Mouse (Mus musculus) midbrain, postnatal 0 days (tissue): Measurements from ENCODE around the gene Sspn. TPM values are rescaled to one million over a fixed set of nuclear protein-coding genes. Genes with fewer than 3 reads are reported as not detected.

Experiments used
- ATAC-seq: fragments of 200-750 bp; cut with Nextera tagmentation; 2 replicates; pipeline ENCODE4 v1.8.0; 2017; ENCODE audit warnings: moderate number of reproducible peaks, mild to moderate bottlenecking, moderate TSS enrichment, moderate library complexity; ENCODE audit not compliant: low FRiP score
- DNase-seq: peaks from one replicate; pipeline ENCODE4 v3.0.0-alpha.2; 2015; ENCODE audit warnings: low spot score
- H3K27ac ChIP-seq: fragments of 300-500 bp; sonication (generic); 2 replicates; pipeline ENCODE4 v1.5.1; 2014; ENCODE audit warnings: low read depth, mild to moderate bottlenecking, low read length, mixed read lengths
- H3K27me3 ChIP-seq: fragments of 300-500 bp; sonication (generic); 2 replicates; pipeline ENCODE4 v1.6.1; 2014; ENCODE audit warnings: low read length, control low read depth, mixed read lengths; ENCODE audit not compliant: insufficient read depth
- H3K36me3 ChIP-seq: fragments of 300-500 bp; sonication (generic); 2 replicates; pipeline ENCODE4 v1.6.1; 2014; ENCODE audit warnings: low read length, control low read depth, mixed read lengths; ENCODE audit not compliant: insufficient read depth
- H3K4me1 ChIP-seq: fragments of 300-500 bp; sonication (generic); 2 replicates; pipeline ENCODE4 v1.6.1; 2014; ENCODE audit warnings: mild to moderate bottlenecking, control low read depth, antibody characterized with exemption, low read length, mixed read lengths; ENCODE audit not compliant: insufficient read depth
- H3K4me2 ChIP-seq: fragments of 300-500 bp; sonication (generic); 2 replicates; pipeline ENCODE4 v1.6.1; 2014; ENCODE audit warnings: low read depth, mild to moderate bottlenecking, low read length, mixed read lengths; ENCODE audit not compliant: poor library complexity, severe bottlenecking
- H3K4me3 ChIP-seq: fragments of 300-500 bp; sonication (generic); 2 replicates; pipeline ENCODE4 v1.5.1; 2014; ENCODE audit warnings: low read depth, mild to moderate bottlenecking, low read length, moderate library complexity
- H3K9ac ChIP-seq: fragments of 300-500 bp; sonication (generic); replicated peaks from 2 replicates; pipeline ENCODE4 v1.6.1; 2014; ENCODE audit warnings: mild to moderate bottlenecking, low read length, moderate library complexity, mixed read lengths; ENCODE audit not compliant: poor library complexity, severe bottlenecking
- H3K9me3 ChIP-seq: fragments of 300-500 bp; sonication (generic); 2 replicates; pipeline ENCODE4 v1.6.1; 2016; ENCODE audit warnings: low read length, control low read depth
- CTCF ChIP-seq: IDR thresholded peaks from 2 replicates; pipeline ENCODE4 v1.5.1; 2016; ENCODE audit warnings: antibody characterized with exemption, mild to moderate bottlenecking
- WGBS: fragments of 180-500 bp; shearing (Covaris S2); extraction: QIAGEN DNeasy Blood & Tissue Kit; methylation state at CpG from one replicate; pipeline ENCODE4 v1.1.7; 2014; 5-methylcytosine and 5-hydroxymethylcytosine counted together
- polyA plus RNA-seq: library from polyadenylated mRNA; unstranded; fragments of >200 nt; fragmentation: Nextera tagmentation; extraction: Ambion mirVana; gene quantifications from 2 replicates; pipeline ENCODE4 v1.2.1, GENCODE M21; 2015
- total RNA-seq: library from RNA; depleted of rRNA; stranded (reverse); fragments of >200 nt; gene quantifications from 2 replicates; pipeline ENCODE4 v1.2.3, GENCODE M21; 2014

Gene Sspn
- total and polyA plus RNA-seq, 2 experiments from 2014 or later: 5.7 to 6.1 TPM

GRCm38 (mm10) chr6:146001396-146002191 is 70.2 kb downstream of the Sspn start:
- 88% methylated on average over 22 of the region's 22 CpGs for WGBS
- H3K27ac ChIP-seq: no peak overlapping the region
- H3K9ac ChIP-seq: no peak overlapping the region
- ATAC-seq (no peak), DNase-seq (no peak)
- no peak for TF ChIP-seq CTCF
- no peaks in the 10 kb centered on the region for H3K9me3 ChIP-seq
- peaks cover 6% of the 10 kb centered on the region; the same call in 1 of the 2 replicates for H3K4me1 ChIP-seq
- H3K36me3 ChIP-seq: no peaks in the 10 kb centered on the region
- H3K4me2 ChIP-seq: no peak overlapping the region
- H3K27me3 ChIP-seq: no peaks in the 10 kb centered on the region
- no peak overlapping the region for H3K4me3 ChIP-seq

DNA sequence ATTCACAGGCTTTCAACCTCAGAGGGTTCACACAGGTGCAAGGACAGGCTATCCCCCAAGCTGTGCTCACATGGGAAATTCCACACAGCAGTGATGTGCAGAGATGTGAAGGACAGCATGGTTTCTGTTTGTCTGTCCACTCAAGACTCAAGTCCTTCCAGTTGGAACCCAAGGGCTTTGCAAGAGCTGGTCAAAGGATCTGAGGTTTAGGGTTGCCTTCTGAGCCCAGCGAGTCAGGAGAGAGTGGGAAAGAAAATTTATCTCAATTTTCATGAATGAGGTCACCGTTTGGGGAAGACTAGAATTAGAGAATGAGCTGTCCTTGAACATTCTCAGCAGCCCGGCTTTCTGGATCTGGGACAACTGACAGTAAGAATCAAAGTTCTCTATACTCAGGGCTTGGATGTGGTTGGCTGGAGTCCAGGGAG is 72.7 kb downstream of the Sspn start:
- Histone ChIP-seq H3K4me3 (no peak overlapping the region), H3K9ac (no peak overlapping the region), H3K4me1 (no peaks in the 10 kb centered on the region), H3K27me3 (no peaks in the 10 kb centered on the region), H3K27ac (no peak overlapping the region), H3K36me3 (no peaks in the 10 kb centered on the region), H3K9me3 (no peaks in the 10 kb centered on the region), H3K4me2 (no peak overlapping the region)
- ATAC-seq: no peak
- 82% methylated on average over 3 of the region's 3 CpGs for WGBS
- TF ChIP-seq CTCF: no peak
- DNase-seq: no peak

GRCm38 (mm10) chr6:146005129-146005886 is 73.9 kb downstream of the Sspn start:
- Histone ChIP-seq H3K27ac (no peak overlapping the region), H3K4me2 (no peak overlapping the region), H3K27me3 (no peaks in the 10 kb centered on the region), H3K9me3 (no peaks in the 10 kb centered on the region), H3K9ac (no peak overlapping the region), H3K36me3 (no peaks in the 10 kb centered on the region), H3K4me1 (0 out of 2 replicates have a peak, but pooled peaks cover 4% of the 10 kb centered on the region), H3K4me3 (no peak overlapping the region)
- TF ChIP-seq CTCF: no peak
- DNase-seq (no peak), ATAC-seq (no peak)
- 79% methylated on average over 11 of the region's 11 CpGs for WGBS

- ATAC-seq (no peak), DNase-seq (no peak)
- no peak overlapping the region for H3K4me3 ChIP-seq
- TF ChIP-seq CTCF: no peak
- no peaks in the 10 kb centered on the region for H3K36me3 ChIP-seq
- 58% methylated on average over 3 of the region's 3 CpGs for WGBS
- H3K4me2 ChIP-seq: no peak overlapping the region
- H3K4me1 ChIP-seq: 0 out of 2 replicates have a peak, but pooled peaks cover 4% of the 10 kb centered on the region
- H3K9ac ChIP-seq: no peak overlapping the region
- H3K9me3 ChIP-seq: no peaks in the 10 kb centered on the region
- no peaks in the 10 kb centered on the region for H3K27me3 ChIP-seq
- no peak overlapping the region for H3K27ac ChIP-seq
These were observed 74.6 kb downstream of the Sspn start for GRCm38 (mm10) chr6:146005935-146006564.

- Histone ChIP-seq H3K27me3 (no peaks in the 10 kb centered on the region), H3K4me2 (no peak overlapping the region), H3K36me3 (no peaks in the 10 kb centered on the region), H3K4me3 (no peak overlapping the region), H3K9ac (no peak overlapping the region), H3K9me3 (no peaks in the 10 kb centered on the region), H3K4me1 (0 out of 2 replicates have a peak, but pooled peaks cover 4% of the 10 kb centered on the region), H3K27ac (no peak overlapping the region)
- DNase-seq (no peak), ATAC-seq (no peak)
- WGBS: 68% methylated on average over 3 of the region's 3 CpGs
- no peak for TF ChIP-seq CTCF
These were observed 75.3 kb downstream of the Sspn start for GRCm38 (mm10) chr6:146006753-146007152.
